ENCODE assay signal across 8 mouse cellular contexts in the genomic region with DNA sequence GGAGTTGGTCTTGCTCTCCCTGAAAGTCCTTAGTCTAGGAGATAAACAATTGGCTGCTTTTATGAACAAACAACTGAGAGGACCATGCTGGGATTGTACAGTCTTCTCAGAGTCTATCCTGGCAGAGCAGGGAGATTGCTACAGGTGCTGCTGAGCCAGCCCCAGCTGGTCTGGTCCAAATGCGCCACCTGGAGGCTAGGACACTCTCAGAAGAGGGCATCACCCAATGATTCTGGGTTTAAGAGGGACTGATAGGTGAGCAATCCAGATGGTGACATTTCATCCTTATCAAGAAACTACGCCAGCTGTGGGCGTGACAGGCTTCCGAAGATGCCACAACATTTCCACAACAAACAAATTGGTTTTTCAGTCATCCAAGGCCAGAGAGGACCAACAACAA. TPM values are rescaled to one million over a fixed set of nuclear protein-coding genes. Genes with fewer than 3 reads are reported as not detected.
DNase-seq lines count a peak whose midpoint lies in the region; ATAC-seq and TF ChIP-seq lines count a peak whose summit lies in the region.

No protein-coding gene starts in this region.

- intact Hi-C loops in heart, postnatal 14 days (cut with DNase I), result loop anchor here (1.0 to 5.0 kb wide), 2 partner anchors 195 to 956 kb away; a partner anchor contains a TSS

- H3K4me1 ChIP-seq in ES-Bruce4 (ENCODE audit: control insufficient read depth, insufficient read depth, low read length), result no peaks in the 10 kb centered on the region
- no peaks in the 10 kb centered on the region for H3K4me1 ChIP-seq in embryonic facial prominence, embryonic 11.5 days (ENCODE audit: control insufficient read depth, insufficient read depth, low read length)

- peak; percentile 83 for TF ChIP-seq CTCF in ES-Bruce4 (IDR thresholded peaks at IDR 0.05; ENCODE audit: low read depth, low read length)

- DNase-seq in adrenal gland, postnatal 4 days (ENCODE audit: low spot score in 2 of 2), result peak; percentile 11 to 43
- peak; percentile 66 for DNase-seq in embryonic facial prominence, embryonic 11.5 days (ENCODE audit: low spot score)
- peak; percentile 68 to 79 for DNase-seq in heart, postnatal 14 days
- peak; percentile 16 for DNase-seq in layer of hippocampus, adult 9-10 months (ENCODE audit: low spot score)
- DNase-seq in lung, postnatal 10 days, result peak; percentile 65
- peak; percentile 54 to 74 for DNase-seq in right cerebral cortex, adult 2 months (ENCODE audit: low spot score in 2 of 2)
- peak; percentile 80 for DNase-seq in urinary bladder, postnatal 14 days (ENCODE audit: low spot score)

- no peak for TF ChIP-seq EP300 in ES-Bruce4 (IDR thresholded peaks at IDR 0.05; ENCODE audit: insufficient read depth, low read depth, low read length)

- no peak overlapping the region for H3K4me2 ChIP-seq in embryonic facial prominence, embryonic 11.5 days (ENCODE audit: low read depth, low read length)

- no peak overlapping the region for H3K9ac ChIP-seq in ES-Bruce4 (ENCODE audit: low read depth, poor library complexity, severe bottlenecking)
- H3K9ac ChIP-seq in embryonic facial prominence, embryonic 11.5 days (replicated peaks; ENCODE audit: low read length), result no peak overlapping the region

- no peaks in the 10 kb centered on the region for H3K9me3 ChIP-seq in ES-Bruce4 (replicated peaks; ENCODE audit: control insufficient read depth, insufficient read depth, low read length, poor library complexity, severe bottlenecking)
- H3K9me3 ChIP-seq in embryonic facial prominence, embryonic 11.5 days (replicated peaks; ENCODE audit: control insufficient read depth, low read length), result no peaks in the 10 kb centered on the region

- no peak overlapping the region for H3K4me3 ChIP-seq in ES-Bruce4 (ENCODE audit: low read depth, low read length)
- H3K4me3 ChIP-seq in embryonic facial prominence, embryonic 11.5 days (ENCODE audit: low read depth, low read length), result no peak overlapping the region

- ATAC-seq in embryonic facial prominence, embryonic 11.5 days (replicated peaks; ENCODE audit: insufficient number of reproducible peaks, low FRiP score, low TSS enrichment, low read depth), result no peak; the same call in 1 of the 2 replicates

- TF ChIP-seq POLR2A in ES-Bruce4 (IDR thresholded peaks at IDR 0.05; ENCODE audit: insufficient read depth, low read length), result no peak

- H3K36me3 ChIP-seq in ES-Bruce4 (ENCODE audit: control insufficient read depth, insufficient read depth, low read length, poor library complexity, severe bottlenecking), result no peaks in the 10 kb centered on the region
- no peaks in the 10 kb centered on the region for H3K36me3 ChIP-seq in embryonic facial prominence, embryonic 11.5 days (replicated peaks; ENCODE audit: control insufficient read depth, insufficient read depth, low read depth, low read length)

- 46% methylated on average over 4 of the region's 4 CpGs for WGBS in embryonic facial prominence, embryonic 11.5 days

- H3K27ac ChIP-seq in ES-Bruce4 (ENCODE audit: insufficient read depth, low read length), result no peak overlapping the region
- H3K27ac ChIP-seq in embryonic facial prominence, embryonic 11.5 days (replicated peaks; ENCODE audit: low read depth, low read length), result no peak overlapping the region

- H3K27me3 ChIP-seq in ES-Bruce4 (ENCODE audit: control insufficient read depth, insufficient read depth, low read length, poor library complexity, severe bottlenecking), result no peaks in the 10 kb centered on the region
- H3K27me3 ChIP-seq in embryonic facial prominence, embryonic 11.5 days (ENCODE audit: control insufficient read depth, insufficient read depth, low read length), result no peaks in the 10 kb centered on the region

RNA-seq across cellular contexts. Expression of a gene that starts 51.2 kb away (rescaled TPM):
- polyA plus RNA-seq in ES-Bruce4 (2011; ENCODE audit: insufficient read depth, insufficient read length, low read depth, missing spikeins), result 142 and 155 TPM in 2 replicates
- total RNA-seq in adrenal gland, postnatal 4 days (2021), result 10 to 100 TPM; 84.1 to 86.4 TPM
- 138 and 161 TPM in 2 replicates for polyA plus RNA-seq in embryonic facial prominence, embryonic 11.5 days (2014; fragmentation: Nextera tagmentation; extraction: Ambion mirVana)
- 10 to 100 TPM; 39.8 to 41.2 TPM for total RNA-seq in heart, postnatal 14 days (2021)

Comparison
In these comparisons a context has a peak if more than half of its experiments do, and no peak if none do; other contexts are left out.
1. DNase-seq: peak in every context shown above with its lines; median percentile 80 in urinary bladder, postnatal 14 days; 74 in heart, postnatal 14 days; 66 in embryonic facial prominence, embryonic 11.5 days; 65 in lung, postnatal 10 days; 64 in right cerebral cortex, adult 2 months; 27 in adrenal gland, postnatal 4 days; 16 in layer of hippocampus, adult 9-10 months.